Mouse (Mus musculus) ES-Bruce4 (cell line): ENCODE measurements around the gene Rln3.

Experiments
- CTCF ChIP-seq: IDR thresholded peaks from one replicate; pipeline ENCODE4 v1.8.1; 2011; ENCODE audit warnings: low read depth, low read length
- EP300 ChIP-seq: IDR thresholded peaks from 2 replicates; pipeline ENCODE4 v1.6.1; 2011; ENCODE audit warnings: low read depth, low read length; ENCODE audit not compliant: insufficient read depth
- POLR2A ChIP-seq: IDR thresholded peaks from one replicate; pipeline ENCODE4 v1.8.1; 2011; ENCODE audit warnings: low read length; ENCODE audit not compliant: insufficient read depth

- TF ChIP-seq POLR2A (no peak), CTCF (no peak), EP300 (no peak)
These were observed 25.1 kb downstream of the Rln3 start for GRCm38 (mm10) chr8:84019738-84020137.
